Mouse (Mus musculus): ENCODE results near the gene Polr3e. TPM values are rescaled to one million over a fixed set of nuclear protein-coding genes. Genes with fewer than 3 reads are reported as not detected.
"Not testable (repeated sequence)": the region's sequence is repeated elsewhere in the genome, so short reads cannot be mapped to it uniquely, and the experiment has no call there.

Gene Polr3e
- polyA plus RNA-seq, 1 experiment from 2014 or later, result 40.3 TPM

DNA sequence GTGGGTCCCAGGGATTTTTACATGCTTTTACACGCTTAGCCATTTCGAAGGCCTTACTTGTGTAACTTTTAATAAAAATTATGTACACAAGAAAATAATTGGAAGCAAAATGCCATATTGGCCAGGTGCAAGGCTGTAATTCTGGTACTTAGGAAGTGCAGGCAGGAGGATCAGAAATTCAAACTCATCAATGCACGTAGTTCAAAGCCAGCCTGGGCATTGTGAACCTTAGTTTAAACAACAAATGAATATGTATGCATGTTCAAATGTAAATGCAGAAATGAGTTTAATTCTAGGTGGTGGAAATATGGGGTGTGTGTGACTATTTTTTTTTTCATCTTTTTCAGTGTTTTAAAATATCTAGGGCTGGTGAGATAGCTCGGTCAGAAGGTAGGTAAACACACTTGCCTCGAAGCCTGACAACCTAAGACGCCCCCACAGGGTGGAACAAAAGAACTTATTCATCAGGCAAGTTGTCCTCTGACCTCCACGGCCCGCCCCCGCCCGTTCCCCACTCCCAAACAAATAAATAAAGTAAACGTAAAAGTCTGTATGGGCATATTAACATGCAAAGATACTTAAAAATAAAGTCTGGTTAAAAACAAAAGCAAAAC lies 1.2 kb upstream of the Polr3e start:
- WGBS, result 36% methylated on average over 11 of the region's 11 CpGs
- H3K4me3 ChIP-seq (replicated peaks), result no peak overlapping the region
- H3K9me3 ChIP-seq, result no peaks in the 10 kb centered on the region
- peak overlapping the region; percentile 26 for H3K4me2 ChIP-seq (replicated peaks)
- no peaks in the 10 kb centered on the region for H3K27me3 ChIP-seq (replicated peaks)
- no peak for ATAC-seq
- no peak overlapping the region for H3K27ac ChIP-seq
- H3K9ac ChIP-seq, result no peak overlapping the region
- H3K36me3 ChIP-seq, result no peaks in the 10 kb centered on the region
- H3K4me1 ChIP-seq (replicated peaks), result peaks cover 8% of the 10 kb centered on the region; the same call in 1 of the 2 replicates

GRCm38 (mm10) chr7:120917279-120917591 lies 309 bp upstream of the Polr3e start:
- 7% methylated on average over 12 of the region's 12 CpGs for WGBS
- no peaks in the 10 kb centered on the region for H3K36me3 ChIP-seq
- H3K4me2 ChIP-seq (replicated peaks), result peak overlapping the region; percentile 71
- no peak for ATAC-seq
- peak overlapping the region; percentile 94 for H3K4me3 ChIP-seq (replicated peaks)
- H3K9me3 ChIP-seq, result no peaks in the 10 kb centered on the region
- no peaks in the 10 kb centered on the region for H3K27me3 ChIP-seq (replicated peaks)
- H3K27ac ChIP-seq, result no peak overlapping the region
- H3K4me1 ChIP-seq (replicated peaks), result peaks cover 8% of the 10 kb centered on the region; the same call in 1 of the 2 replicates
- H3K9ac ChIP-seq, result no peak overlapping the region; the same call in 1 of the 2 replicates

DNA sequence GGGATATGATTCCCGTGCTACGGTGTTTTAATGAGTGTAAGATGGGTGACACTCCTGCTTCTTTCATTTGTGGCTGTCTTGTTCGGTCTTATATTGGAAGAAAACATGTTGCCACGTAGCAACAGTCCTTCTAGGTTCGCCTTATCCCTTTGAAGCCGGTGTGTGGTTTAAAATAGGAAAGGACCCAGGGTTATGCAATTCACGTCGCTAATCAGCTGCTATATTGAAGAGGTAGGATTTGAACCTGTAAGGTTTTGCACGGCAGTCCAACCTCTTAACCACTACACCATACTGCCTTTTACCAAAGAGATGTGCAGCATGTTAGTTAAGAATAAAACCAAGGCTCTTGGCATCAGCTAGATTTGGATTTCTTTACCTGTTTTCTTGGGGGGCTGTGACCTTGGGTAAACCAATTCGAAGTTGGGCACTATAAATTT lies 1.0 kb downstream of the Polr3e start:
- peaks cover 8% of the 10 kb centered on the region; the same call in 1 of the 2 replicates for H3K4me1 ChIP-seq (replicated peaks)
- no peaks in the 10 kb centered on the region for H3K9me3 ChIP-seq
- peak overlapping the region; percentile 71 for H3K4me2 ChIP-seq (replicated peaks)
- peak overlapping the region; percentile 94 for H3K4me3 ChIP-seq (replicated peaks)
- H3K27ac ChIP-seq, result peak overlapping the region; percentile 86
- no peaks in the 10 kb centered on the region for H3K27me3 ChIP-seq (replicated peaks)
- peak overlapping the region; percentile 85 for H3K9ac ChIP-seq
- no peaks in the 10 kb centered on the region for H3K36me3 ChIP-seq
- WGBS, result 8% methylated on average over 10 of the region's 10 CpGs
- ATAC-seq, result peak; percentile 71

DNA sequence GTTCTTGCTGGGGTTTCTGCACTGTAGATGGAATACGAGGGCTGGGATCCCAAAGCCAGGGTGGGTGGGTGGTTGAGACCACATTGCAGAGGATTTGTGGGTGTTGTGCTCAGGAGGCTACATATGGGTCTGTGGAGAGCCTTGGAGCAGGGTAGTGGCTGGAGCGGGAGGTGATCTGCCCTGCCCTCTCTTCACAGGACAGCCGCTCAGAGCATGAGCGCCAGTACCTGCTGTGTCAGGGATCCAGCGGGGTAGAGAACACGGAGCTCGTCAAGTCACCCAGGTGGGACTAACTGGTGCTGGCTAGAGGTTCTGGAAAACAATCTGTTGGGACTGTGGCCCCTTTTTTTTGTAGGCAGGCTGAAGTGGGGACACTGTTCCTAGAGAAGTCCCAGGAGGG lies 15.6 kb downstream of the Polr3e start:
- ATAC-seq, result no peak
- H3K9ac ChIP-seq, result no peak overlapping the region
- H3K9me3 ChIP-seq, result no peaks in the 10 kb centered on the region
- no peak overlapping the region for H3K4me3 ChIP-seq (replicated peaks)
- H3K27ac ChIP-seq, result no peak overlapping the region
- no peaks in the 10 kb centered on the region for H3K27me3 ChIP-seq (replicated peaks)
- WGBS, result 88% methylated on average over 7 of the region's 7 CpGs
- peaks cover 61% of the 10 kb centered on the region for H3K36me3 ChIP-seq
- no peaks in the 10 kb centered on the region for H3K4me1 ChIP-seq (replicated peaks)
- H3K4me2 ChIP-seq (replicated peaks), result no peak overlapping the region

DNA sequence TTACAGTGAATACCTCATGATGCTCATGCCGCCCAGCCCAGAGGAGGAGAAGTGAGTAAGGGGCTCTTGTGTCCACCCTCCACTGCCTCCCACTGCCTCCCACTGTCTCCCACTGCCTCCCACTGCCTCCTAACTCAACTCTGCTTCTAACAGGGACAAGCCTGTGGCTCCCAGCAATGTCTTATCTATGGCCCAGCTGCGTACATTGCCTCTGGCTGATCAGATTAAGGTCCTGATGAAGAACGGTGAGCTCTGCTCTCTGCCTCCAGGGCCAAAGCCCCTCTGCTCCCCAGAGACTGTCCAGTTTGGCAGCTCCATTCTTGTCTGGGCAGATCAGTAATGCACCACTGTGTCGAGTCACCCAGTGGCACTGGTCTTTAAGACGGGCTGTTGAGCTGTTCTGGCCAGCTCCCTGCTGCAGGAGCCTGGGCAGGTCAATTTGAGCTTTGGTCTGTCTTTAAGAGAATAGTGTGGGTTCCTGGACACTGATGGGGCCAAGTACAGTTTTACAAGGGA lies 16.2 kb downstream of the Polr3e start:
- Histone ChIP-seq H3K9me3 (no peaks in the 10 kb centered on the region), H3K9ac (no peak overlapping the region), H3K4me1 (replicated peaks) (no peaks in the 10 kb centered on the region), H3K4me2 (replicated peaks) (no peak overlapping the region), H3K27ac (no peak overlapping the region), H3K4me3 (replicated peaks) (no peak overlapping the region), H3K36me3 (peaks cover 61% of the 10 kb centered on the region), H3K27me3 (replicated peaks) (no peaks in the 10 kb centered on the region)
- WGBS, result 85% methylated on average over 5 of the region's 5 CpGs
- 0 out of 2 replicates have a peak, but pooled peaks have one; percentile 24 for ATAC-seq

DNA sequence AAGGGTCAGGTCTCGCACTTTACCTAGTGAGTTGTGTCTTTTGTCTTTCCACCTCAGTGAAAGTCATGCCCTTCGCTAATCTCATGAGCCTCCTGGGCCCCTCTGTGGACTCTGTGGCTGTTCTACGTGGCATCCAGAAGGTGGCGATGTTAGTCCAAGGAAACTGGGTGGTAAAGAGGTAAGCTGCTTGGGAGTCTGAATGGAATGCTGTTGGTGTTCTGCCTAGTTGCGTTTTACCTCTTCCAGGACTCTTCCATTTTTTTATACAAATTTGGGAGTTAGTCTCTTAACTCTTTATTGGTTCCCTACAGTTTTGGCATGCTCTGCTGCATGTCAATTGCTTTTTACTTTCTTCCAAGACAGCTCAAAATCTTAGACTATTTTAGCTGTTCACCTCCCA lies 17.2 kb downstream of the Polr3e start:
- H3K4me2 ChIP-seq (replicated peaks), result no peak overlapping the region
- WGBS, result 36% methylated on average over 5 of the region's 5 CpGs
- no peaks in the 10 kb centered on the region for H3K27me3 ChIP-seq (replicated peaks)
- H3K36me3 ChIP-seq, result peaks cover 63% of the 10 kb centered on the region
- 0 out of 2 replicates have a peak, but pooled peaks have one; percentile 66 for ATAC-seq
- no peak overlapping the region for H3K9ac ChIP-seq
- no peaks in the 10 kb centered on the region for H3K4me1 ChIP-seq (replicated peaks)
- no peak overlapping the region for H3K4me3 ChIP-seq (replicated peaks)
- no peak overlapping the region for H3K27ac ChIP-seq
- no peaks in the 10 kb centered on the region for H3K9me3 ChIP-seq

- H3K36me3 ChIP-seq, result peaks cover 68% of the 10 kb centered on the region
- WGBS, result 86% methylated on average over 4 of the region's 4 CpGs
Measured at GRCm38 (mm10) chr7:120936522-120936921, 19.0 kb downstream of the Polr3e start.

GRCm38 (mm10) chr7:120938206-120938605 lies 20.7 kb downstream of the Polr3e start:
- no peak for ATAC-seq
- Histone ChIP-seq H3K36me3 (peaks cover 67% of the 10 kb centered on the region), H3K9ac (no peak overlapping the region), H3K4me1 (replicated peaks) (no peaks in the 10 kb centered on the region), H3K4me3 (replicated peaks) (no peak overlapping the region), H3K27me3 (replicated peaks) (no peaks in the 10 kb centered on the region), H3K27ac (no peak overlapping the region), H3K4me2 (replicated peaks) (no peak overlapping the region), H3K9me3 (no peaks in the 10 kb centered on the region)
- 79% methylated on average over 9 of the region's 9 CpGs for WGBS

More at GRCm38 (mm10) chr7:120936522-120936921, 19.0 kb downstream of the Polr3e start:
- ATAC-seq, result no peak
- Histone ChIP-seq H3K4me2 (replicated peaks) (no peak overlapping the region), H3K9me3 (no peaks in the 10 kb centered on the region), H3K9ac (no peak overlapping the region), H3K27me3 (replicated peaks) (no peaks in the 10 kb centered on the region), H3K27ac (no peak overlapping the region), H3K4me1 (replicated peaks) (no peaks in the 10 kb centered on the region), H3K4me3 (replicated peaks) (no peak overlapping the region)

DNA sequence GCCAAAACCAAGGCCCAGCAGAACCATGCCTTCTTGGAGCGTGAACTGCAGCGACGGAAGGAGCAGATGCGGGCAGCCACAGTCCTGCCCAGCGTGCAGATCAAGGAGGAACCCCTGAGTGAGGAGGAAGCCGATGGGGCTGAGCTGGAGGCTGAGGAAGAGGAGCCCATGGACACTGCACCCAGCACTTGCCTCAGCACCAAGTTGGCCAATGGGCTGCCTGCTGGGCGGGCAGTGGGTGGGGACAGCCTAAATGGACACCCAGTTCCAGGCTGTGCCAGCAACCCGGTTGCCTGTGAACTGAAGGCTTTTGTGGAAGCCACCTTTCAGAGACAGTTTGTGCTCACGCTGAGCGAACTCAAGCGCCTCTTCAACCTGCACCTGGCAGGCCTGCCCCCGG lies 22.8 kb downstream of the Polr3e start:
- Histone ChIP-seq H3K4me3 (replicated peaks) (no peak overlapping the region), H3K27me3 (replicated peaks) (no peaks in the 10 kb centered on the region), H3K36me3 (peaks cover 66% of the 10 kb centered on the region), H3K9ac (no peak overlapping the region), H3K9me3 (no peaks in the 10 kb centered on the region), H3K4me2 (replicated peaks) (no peak overlapping the region), H3K27ac (no peak overlapping the region), H3K4me1 (replicated peaks) (no peaks in the 10 kb centered on the region)
- ATAC-seq, result 0 out of 2 replicates have a peak, but pooled peaks have one; percentile 29
- WGBS, result 91% methylated on average over 12 of the region's 12 CpGs

DNA sequence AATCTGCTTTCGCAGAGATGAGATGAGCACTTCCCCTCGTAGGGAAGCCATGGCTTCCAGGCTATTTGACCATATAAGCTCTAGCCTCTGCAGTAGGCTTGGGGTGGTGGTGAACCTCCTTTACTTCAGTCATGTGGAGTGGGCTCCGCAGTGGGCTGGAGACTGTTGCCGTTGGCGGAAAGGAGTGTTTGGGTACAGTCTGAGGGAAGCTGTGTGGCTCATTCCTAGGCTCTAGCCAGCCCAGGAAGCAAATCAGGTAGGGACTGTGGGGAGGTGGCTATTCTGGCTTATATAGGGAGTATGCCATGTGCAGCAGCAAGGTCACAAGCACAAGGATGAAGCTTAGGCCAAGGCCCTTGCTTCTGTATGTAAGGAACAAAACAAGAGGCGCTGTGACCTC lies 23.7 kb downstream of the Polr3e start:
- H3K9ac ChIP-seq, result no peak overlapping the region
- H3K27me3 ChIP-seq (replicated peaks), result no peaks in the 10 kb centered on the region
- no peak overlapping the region for H3K4me2 ChIP-seq (replicated peaks)
- WGBS, result 91% methylated on average over 6 of the region's 6 CpGs
- no peak overlapping the region for H3K27ac ChIP-seq
- no peaks in the 10 kb centered on the region for H3K4me1 ChIP-seq (replicated peaks)
- no peak overlapping the region for H3K4me3 ChIP-seq (replicated peaks)
- H3K9me3 ChIP-seq, result no peaks in the 10 kb centered on the region
- no peak for ATAC-seq
- peaks cover 66% of the 10 kb centered on the region for H3K36me3 ChIP-seq

- 81% methylated on average over 1 of the region's 1 CpGs for WGBS
- no peaks in the 10 kb centered on the region for H3K27me3 ChIP-seq (replicated peaks)
- H3K4me3 ChIP-seq (replicated peaks), result no peak overlapping the region
- no peaks in the 10 kb centered on the region for H3K4me1 ChIP-seq (replicated peaks)
- H3K4me2 ChIP-seq (replicated peaks), result no peak overlapping the region
- no peaks in the 10 kb centered on the region for H3K9me3 ChIP-seq
- H3K36me3 ChIP-seq, result peaks cover 56% of the 10 kb centered on the region
- no peak for ATAC-seq
- H3K27ac ChIP-seq, result no peak overlapping the region
- no peak overlapping the region for H3K9ac ChIP-seq
Measured at GRCm38 (mm10) chr7:120942506-120942905, 25.0 kb downstream of the Polr3e start.

GRCm38 (mm10) chr7:120943936-120944509 lies 26.5 kb downstream of the Polr3e start:
- Histone ChIP-seq H3K4me1 (replicated peaks) (no peaks in the 10 kb centered on the region), H3K36me3 (peaks cover 48% of the 10 kb centered on the region), H3K9ac (no peak overlapping the region), H3K27me3 (replicated peaks) (no peaks in the 10 kb centered on the region), H3K9me3 (no peaks in the 10 kb centered on the region), H3K4me2 (replicated peaks) (no peak overlapping the region), H3K4me3 (replicated peaks) (no peak overlapping the region), H3K27ac (no peak overlapping the region)
- ATAC-seq, result peak; percentile 56
- 49% methylated on average over 7 of the region's 8 CpGs for WGBS

GRCm38 (mm10) chr7:120953591-120953990 lies 36.0 kb downstream of the Polr3e start:
- not testable (repeated sequence) for H3K4me3 ChIP-seq (replicated peaks); H3K27ac ChIP-seq; H3K9me3 ChIP-seq; H3K4me2 ChIP-seq (replicated peaks); ATAC-seq; H3K4me1 ChIP-seq (replicated peaks); H3K9ac ChIP-seq; H3K27me3 ChIP-seq (replicated peaks)
- H3K36me3 ChIP-seq, result peaks cover 14% of the 10 kb centered on the region
- WGBS, result 85% methylated on average over 7 of the region's 7 CpGs
